Mouse (Mus musculus) right cerebral cortex, postnatal 14 days (tissue): ENCODE data around the gene Ackr4.

Experiments used
- DNase-seq: peaks from one replicate; pipeline ENCODE4 v3.0.0; 2022

Gene Ackr4

GRCm38 (mm10) chr9:104102901-104103300, 23.8 kb downstream of the Ackr4 start:
- no peak for DNase-seq

GRCm38 (mm10) chr9:104102301-104102700, 24.4 kb downstream of the Ackr4 start:
- no peak for DNase-seq

DNA sequence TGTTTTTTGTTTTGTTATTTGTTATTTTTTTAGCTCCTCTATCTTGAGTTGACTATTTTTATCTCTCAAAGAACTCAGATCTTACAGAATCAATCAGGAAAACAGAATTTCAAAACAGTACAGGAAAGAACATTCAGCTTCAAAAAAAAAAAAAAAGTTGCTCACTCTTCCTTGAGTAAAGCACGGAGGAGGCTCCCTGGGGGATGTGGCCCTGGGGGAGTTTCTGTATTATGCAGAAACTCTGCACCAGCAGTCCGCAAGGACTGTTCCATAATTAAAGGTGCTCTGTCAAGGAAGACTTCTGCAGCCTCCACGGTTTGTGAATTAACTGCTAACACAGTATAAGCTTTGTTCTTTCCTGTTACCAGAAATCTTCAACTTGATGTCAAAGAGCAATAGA, 25.3 kb downstream of the Ackr4 start:
- DNase-seq, result no peak

- DNase-seq, result no peak
Measured at GRCm38 (mm10) chr9:104100822-104101221, 25.9 kb downstream of the Ackr4 start.

DNA sequence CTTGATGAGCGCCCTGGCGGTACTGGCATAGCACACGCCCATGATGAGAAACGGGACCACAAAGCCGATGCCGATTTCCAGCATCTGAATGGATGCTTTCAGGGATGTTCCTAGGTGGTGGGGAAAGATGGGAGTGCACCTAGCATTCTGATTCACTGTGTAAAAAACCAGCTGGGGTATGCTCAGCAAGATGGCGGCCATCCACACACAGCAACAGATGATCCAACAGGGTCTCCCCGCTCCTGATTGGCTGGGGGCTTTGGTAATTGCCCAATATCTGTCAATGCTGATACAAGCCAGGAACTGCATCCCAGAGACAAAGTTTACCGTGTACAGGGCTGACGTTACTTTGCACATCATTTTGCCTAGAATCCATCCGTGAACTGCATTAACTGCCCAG, 27.7 kb downstream of the Ackr4 start:
- DNase-seq, result no peak

DNA sequence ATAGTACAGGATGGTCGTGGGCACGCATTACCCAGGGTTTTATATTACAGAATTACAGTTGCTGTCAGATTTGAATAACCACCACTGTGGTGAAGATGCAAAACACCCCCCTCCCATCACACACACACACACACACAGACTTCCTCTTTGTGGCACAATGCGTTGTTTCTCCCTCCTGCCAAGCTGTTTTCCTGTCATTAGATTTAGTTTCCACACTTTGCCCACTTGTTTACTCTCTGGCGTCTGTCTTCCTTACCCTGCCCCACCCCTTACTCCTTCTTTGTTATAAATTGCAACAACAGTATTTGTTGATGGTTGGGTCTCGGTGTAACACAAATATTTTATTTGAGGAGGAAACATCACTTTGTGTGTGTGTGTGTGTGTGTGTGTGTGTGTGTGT, 28.5 kb downstream of the Ackr4 start:
- DNase-seq, result no peak

DNA sequence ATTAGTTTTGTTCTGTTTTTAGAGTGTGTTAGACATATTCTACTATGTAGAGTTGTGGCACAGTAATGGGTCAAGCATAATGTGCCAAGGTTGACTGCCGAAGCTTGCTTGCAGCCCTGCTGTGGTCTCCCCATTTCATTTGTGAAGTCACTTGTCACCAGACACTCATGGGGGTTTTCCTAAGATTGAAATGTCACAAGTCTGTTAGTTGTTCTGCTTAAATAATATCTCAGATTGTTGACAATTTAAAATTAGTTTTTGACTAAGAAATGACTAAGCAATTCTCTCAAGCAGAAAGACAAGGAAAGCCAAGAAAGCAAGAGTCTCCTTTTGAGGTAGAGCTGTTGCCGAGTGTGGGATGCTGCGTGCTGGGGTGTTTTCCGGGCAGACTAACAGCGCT, 33.8 kb downstream of the Ackr4 start:
- no peak for DNase-seq

- DNase-seq, result no peak
Measured at GRCm38 (mm10) chr9:104088555-104088954, 38.2 kb downstream of the Ackr4 start.

- DNase-seq, result no peak
Measured at GRCm38 (mm10) chr9:104085730-104086429, 40.9 kb downstream of the Ackr4 start.

DNA sequence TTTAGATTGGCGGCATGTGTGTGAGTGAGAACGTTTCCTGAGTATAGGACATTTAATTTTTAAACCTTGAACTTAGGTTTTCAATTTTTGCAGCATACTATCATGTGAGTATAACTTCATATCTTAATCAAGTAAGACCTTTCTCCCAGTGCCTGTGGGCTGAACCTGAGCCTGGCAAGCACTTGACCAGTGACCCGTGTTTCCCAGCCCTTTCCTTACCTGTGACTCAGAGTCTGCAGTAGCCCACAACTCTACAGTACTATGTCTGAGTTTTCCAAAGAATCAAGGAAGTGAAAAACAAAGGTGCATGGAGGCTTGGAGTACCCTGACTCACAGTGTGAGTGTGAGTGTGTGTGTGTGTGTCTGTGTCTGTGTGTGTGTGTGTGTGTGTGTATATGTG, 46.7 kb downstream of the Ackr4 start:
- no peak for DNase-seq

DNA sequence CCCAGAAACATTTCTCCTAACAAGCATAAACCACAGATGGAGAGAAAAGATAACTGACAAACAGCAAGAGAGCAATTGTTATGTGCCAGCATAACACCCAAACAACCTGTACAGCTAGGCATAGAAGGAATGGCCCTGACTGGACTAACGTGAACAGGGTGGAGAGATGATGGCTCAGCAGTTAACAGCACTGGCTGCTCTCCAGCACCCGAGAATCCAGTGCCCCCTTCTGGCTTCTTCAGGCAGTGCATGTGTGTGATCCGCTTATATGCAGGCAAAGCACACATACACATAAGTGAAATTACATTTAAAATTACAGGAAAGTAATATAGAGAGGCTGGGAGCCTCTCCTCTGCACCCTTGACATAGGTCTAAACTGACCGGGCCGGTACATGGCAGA, 47.4 kb downstream of the Ackr4 start:
- DNase-seq, result peak; percentile 43

DNA sequence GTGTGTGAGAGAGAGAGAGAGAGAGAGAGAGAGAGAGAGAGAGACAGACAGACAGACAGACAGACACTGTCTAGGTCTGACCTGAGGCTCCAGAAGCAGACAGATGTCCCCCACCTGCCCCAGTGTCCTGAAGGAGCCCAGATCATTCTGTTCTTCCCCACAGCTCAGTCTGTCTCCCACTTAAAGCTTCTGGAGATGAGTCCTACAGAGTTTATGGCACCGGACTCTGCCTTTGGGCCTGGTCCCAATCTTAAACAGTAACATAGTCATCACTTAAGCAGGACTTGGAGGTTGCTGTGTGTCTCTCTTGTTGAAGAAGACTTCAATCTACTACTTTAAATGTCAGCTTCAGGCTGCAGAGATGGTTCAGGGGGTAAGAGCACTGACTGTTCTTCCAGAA, 48.0 kb downstream of the Ackr4 start:
- DNase-seq, result no peak

DNA sequence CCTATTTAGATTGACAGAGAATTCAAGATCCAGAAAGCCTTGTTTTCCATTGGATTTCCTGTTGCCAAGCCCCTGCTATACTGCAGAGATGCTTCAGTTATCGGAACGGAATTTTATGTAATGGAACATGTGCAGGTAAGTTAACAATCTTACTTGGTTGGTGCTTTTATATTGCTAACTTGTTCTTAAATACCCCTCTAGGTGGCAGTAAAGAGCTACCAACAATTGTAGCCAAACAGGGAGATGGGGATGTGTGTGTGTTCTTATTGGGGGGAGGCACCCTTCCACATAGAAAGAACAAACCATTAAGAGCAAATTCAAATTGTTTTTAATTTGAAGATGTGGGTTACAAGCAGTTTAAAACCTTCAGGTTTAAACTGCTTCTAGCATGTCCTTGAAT, 50.9 kb downstream of the Ackr4 start:
- no peak for DNase-seq

DNA sequence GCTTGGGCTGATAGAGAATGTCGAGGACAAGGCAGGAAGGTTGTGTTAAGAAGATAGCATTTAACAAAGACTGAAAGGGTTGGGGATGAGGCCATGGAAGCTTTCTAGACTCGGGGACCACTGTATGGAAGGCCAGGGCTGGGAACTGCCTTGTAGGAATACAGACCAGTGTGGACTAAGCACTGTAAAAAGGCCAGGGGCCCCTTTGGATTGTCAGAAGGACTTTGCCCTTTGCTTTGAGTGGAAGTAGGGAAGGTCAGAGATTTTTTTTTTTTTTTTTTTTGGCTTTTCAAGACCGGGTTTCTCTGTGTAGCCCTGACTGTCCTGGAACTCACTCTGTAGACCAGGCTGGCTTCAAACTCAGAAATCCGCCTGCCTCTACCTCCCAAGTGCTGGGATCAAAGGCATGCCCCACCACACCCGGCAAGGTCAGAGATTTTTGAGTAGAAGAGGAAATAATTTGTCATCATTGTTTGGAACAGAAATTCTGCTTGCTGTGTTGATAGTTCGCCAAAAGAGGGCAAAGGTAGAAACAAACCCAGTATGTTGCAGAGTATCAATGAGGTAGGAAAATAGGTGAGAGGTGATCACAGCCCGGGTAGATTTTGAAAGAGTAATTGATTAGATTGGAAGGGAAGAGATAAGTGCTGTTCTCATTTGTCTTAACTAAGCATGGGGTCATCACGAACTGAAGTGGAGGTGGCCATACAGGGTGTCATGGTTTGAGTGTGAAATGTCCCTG, 55.7 kb downstream of the Ackr4 start:
- no peak for DNase-seq

- no peak for DNase-seq
Measured at GRCm38 (mm10) chr9:104070241-104070640, 56.5 kb downstream of the Ackr4 start.

DNA sequence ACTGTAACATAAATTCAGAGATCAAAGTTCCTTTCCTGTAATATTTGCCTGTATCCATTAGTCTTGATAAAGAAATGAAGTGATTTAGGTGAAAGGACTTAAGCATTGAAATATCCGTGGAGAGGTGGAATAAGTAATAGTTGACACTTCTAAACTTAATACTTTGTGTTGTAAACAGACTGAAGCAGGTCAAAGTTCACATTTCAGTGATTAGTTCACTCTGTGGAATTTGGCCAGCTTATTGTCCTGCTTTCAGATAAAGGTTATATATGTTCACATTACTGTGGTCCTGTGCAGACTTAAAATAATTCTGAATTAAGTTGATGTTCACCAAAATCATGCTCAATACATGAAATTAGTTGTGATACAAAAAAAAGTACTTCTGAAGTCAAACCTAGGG, 62.2 kb downstream of the Ackr4 start:
- no peak for DNase-seq

DNA sequence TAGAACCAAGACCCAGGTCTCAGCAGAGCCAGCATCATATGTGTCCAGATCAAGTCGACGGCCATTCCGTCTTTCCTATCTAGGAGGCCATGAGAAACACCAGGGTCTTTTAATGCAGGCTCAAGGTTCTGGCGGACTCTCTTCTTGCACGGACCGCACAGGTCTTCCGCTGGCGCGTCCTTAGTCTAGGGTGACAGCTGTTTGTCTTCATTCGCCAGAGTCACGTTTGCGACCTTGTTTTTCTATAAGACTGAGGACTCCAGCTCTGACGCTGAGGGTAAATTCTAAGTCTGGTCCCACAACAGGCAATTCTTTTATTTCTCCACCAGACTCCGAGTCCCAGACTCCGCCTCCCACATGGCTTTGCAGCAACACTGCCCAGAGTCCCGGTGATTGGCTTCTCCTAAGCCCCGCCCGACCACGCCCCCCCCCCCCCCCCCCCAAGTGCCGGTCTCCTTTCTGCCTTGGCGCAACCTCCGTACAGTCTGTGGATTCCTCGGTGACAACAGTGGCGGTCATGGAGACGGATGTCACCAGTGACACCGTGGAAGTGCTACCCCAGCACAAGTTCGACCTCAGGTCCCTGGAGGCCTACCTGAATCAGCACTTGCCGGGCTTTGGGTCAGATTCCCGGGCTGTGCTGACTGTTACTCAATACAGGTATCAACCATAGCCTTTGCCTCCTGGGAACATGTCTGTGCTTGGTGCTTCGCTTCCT, 63.3 kb downstream of the Ackr4 start, which contains the start of gene Acad11:
Acad11 (plus strand) TSS at position 134 of the 718 bp plus-strand sequence.
- peak; percentile 78 for DNase-seq

- DNase-seq, result peak; percentile 75
Measured at GRCm38 (mm10) chr9:104062430-104063243, 64.1 kb downstream of the Ackr4 start, which contains the start of gene Uba5. Gene Uba5, minus strand, starts transcription at chr9:104063134.

- no peak for DNase-seq
Measured at GRCm38 (mm10) chr9:104051028-104051427, 75.7 kb downstream of the Ackr4 start.

GRCm38 (mm10) chr9:104043676-104044075, 83.1 kb downstream of the Ackr4 start:
- DNase-seq, result no peak

- DNase-seq, result no peak
Measured at GRCm38 (mm10) chr9:104040362-104040761, 86.4 kb downstream of the Ackr4 start, which contains the start of gene Gm28305. Gene Gm28305, plus strand, starts transcription at chr9:104040662.

GRCm38 (mm10) chr9:104039742-104040141, 87.0 kb downstream of the Ackr4 start:
- DNase-seq, result no peak
